Comparison of ENCODE assay signal across 22 mouse cellular contexts in genomic region chr2:172381898-172382297, GRCm38 (mm10). TPM values are rescaled to one million over a fixed set of nuclear protein-coding genes. Genes with fewer than 3 reads are reported as not detected.
A peak's percentile ranks its signal among the peaks of the same experiment; 100 is the strongest.
DNase-seq lines count a peak whose midpoint lies in the region; TF ChIP-seq lines count a peak whose summit lies in the region.
"Had no signal": no experiment of that assay in that cellular context is flagged by ENCODE, and none has a peak within 500 bp of the region (broad histone marks: within the 10 kb centered on the region; RNA-seq: fewer than 3 reads in every experiment).

No protein-coding gene starts in this region.

- H3K27ac ChIP-seq in bone marrow, adult 2 months (ENCODE audit: control insufficient read depth, insufficient read depth, low read depth, low read length, poor library complexity) = peak overlapping the region; percentile 3; the same call in 1 of the 2 replicates
- no peak overlapping the region for H3K27ac ChIP-seq in forebrain, embryonic 10.5 days
- H3K27ac ChIP-seq: forebrain, embryonic 15.5 days; heart, embryonic 13.5 days; hindbrain, embryonic 13.5 days; layer of hippocampus, adult 2 months; limb, embryonic 10.5 days had no signal

- H3K4me3 ChIP-seq in bone marrow, adult 2 months (replicated peaks; ENCODE audit: control insufficient read depth, low read depth, low read length) = no peak overlapping the region
- no peak overlapping the region for H3K4me3 ChIP-seq in forebrain, embryonic 10.5 days
- H3K4me3 ChIP-seq: forebrain, embryonic 15.5 days; heart, embryonic 13.5 days; hindbrain, embryonic 13.5 days; layer of hippocampus, adult 2 months; limb, embryonic 10.5 days; megakaryocyte, embryonic 14.5 days had no signal

- TF ChIP-seq CTCF in bone marrow, adult 2 months (IDR thresholded peaks at IDR 0.05; ENCODE audit: control insufficient read depth, insufficient read depth, low read length) = no peak

- H3K4me1 ChIP-seq in bone marrow, adult 2 months (ENCODE audit: control insufficient read depth, insufficient read depth, low read length) = peaks cover 10% of the 10 kb centered on the region
- no peaks in the 10 kb centered on the region for H3K4me1 ChIP-seq in forebrain, embryonic 10.5 days
- H3K4me1 ChIP-seq: forebrain, embryonic 15.5 days; hindbrain, embryonic 13.5 days; limb, embryonic 10.5 days had no signal

- H3K9me3 ChIP-seq in forebrain, embryonic 10.5 days = no peaks in the 10 kb centered on the region
- H3K9me3 ChIP-seq: forebrain, embryonic 15.5 days; heart, embryonic 13.5 days; hindbrain, embryonic 13.5 days; limb, embryonic 10.5 days; megakaryocyte, embryonic 14.5 days had no signal

- TF ChIP-seq POLR2A in bone marrow, adult 2 months (IDR thresholded peaks at IDR 0.05; ENCODE audit: borderline replicate concordance, control insufficient read depth, low read depth, low read length) = no peak

- peaks cover 69% of the 10 kb centered on the region for H3K36me3 ChIP-seq in forebrain, embryonic 10.5 days (replicated peaks)

- DNase-seq in B cell, adult 2 months = peak; percentile 22 to 23
- DNase-seq in naive thymus-derived CD4-positive, alpha-beta T cell, adult 2 months (ENCODE audit: low read depth) = peak; percentile 53
- DNase-seq in thymus, postnatal 14 days = peak; percentile 85
- DNase-seq in forebrain, embryonic 10.5 days (ENCODE audit: extremely low spot score, low spot score) = no peak
- no peak for DNase-seq in layer of hippocampus, adult 11-12 months (ENCODE audit: low spot score)
- no peak for DNase-seq in spleen, postnatal 4 days (ENCODE audit: low spot score in 2 of 2)
- DNase-seq: adrenal gland, adult 8-10 months; cerebellum, adult 2 months; gastrocnemius, postnatal 10 days; heart, adult 18-20 months; kidney, adult 8-10 months; kidney, postnatal 14 days; liver; lung, postnatal 10 days; midbrain, embryonic 14.5 days had no signal

- H3K27me3 ChIP-seq in forebrain, embryonic 10.5 days (ENCODE audit: poor library complexity, severe bottlenecking) = no peaks in the 10 kb centered on the region
- H3K27me3 ChIP-seq: forebrain, embryonic 15.5 days; heart, embryonic 13.5 days; hindbrain, embryonic 13.5 days; megakaryocyte, embryonic 14.5 days had no signal

- WGBS in bone marrow, adult 2 months = 39% methylated on average over 12 of the region's 12 CpGs
- 95% methylated on average over 12 of the region's 12 CpGs for WGBS in forebrain, embryonic 10.5 days

RNA-seq across cellular contexts. Expression of gene Cstf1, which starts 11.4 kb away (rescaled TPM):
- polyA plus RNA-seq in bone marrow, adult 2 months (2011; ENCODE audit: insufficient read depth, insufficient read length, low replicate concordance, missing spikeins) = 8.9 and 15.8 TPM in 2 replicates
- 56.0 and 57.2 TPM in 2 replicates for polyA plus RNA-seq in forebrain, embryonic 10.5 days (2016; fragmentation: Nextera tagmentation; extraction: Ambion mirVana)

RNA-seq across cellular contexts. Expression of gene Aurka, which starts 11.6 kb away (rescaled TPM):
- 54.7 and 60.7 TPM in 2 replicates for polyA plus RNA-seq in bone marrow, adult 2 months (2011; ENCODE audit: insufficient read depth, insufficient read length, low replicate concordance, missing spikeins)
- 224 and 227 TPM in 2 replicates for polyA plus RNA-seq in forebrain, embryonic 10.5 days (2016; fragmentation: Nextera tagmentation; extraction: Ambion mirVana)

RNA-seq across cellular contexts. Expression of gene Cass4, which starts 11.7 kb away (rescaled TPM):
- 2.4 and 6.6 TPM in 2 replicates for polyA plus RNA-seq in bone marrow, adult 2 months (2011; ENCODE audit: insufficient read depth, insufficient read length, low replicate concordance, missing spikeins)
- 0.24 and 0.34 TPM in 2 replicates for polyA plus RNA-seq in forebrain, embryonic 10.5 days (2016; fragmentation: Nextera tagmentation; extraction: Ambion mirVana)

RNA-seq across cellular contexts. Expression of gene Fam210b, which starts 36.5 kb away (rescaled TPM):
- polyA plus RNA-seq in bone marrow, adult 2 months (2011; ENCODE audit: insufficient read depth, insufficient read length, low replicate concordance, missing spikeins) = 31.2 and 39.6 TPM in 2 replicates
- polyA plus RNA-seq in forebrain, embryonic 10.5 days (2016; fragmentation: Nextera tagmentation; extraction: Ambion mirVana) = 15.7 and 16.6 TPM in 2 replicates

RNA-seq across cellular contexts. Expression of gene Rtf2, which starts 58.5 kb away (rescaled TPM):
- 38.4 and 53.6 TPM in 2 replicates for polyA plus RNA-seq in bone marrow, adult 2 months (2011; ENCODE audit: insufficient read depth, insufficient read length, low replicate concordance, missing spikeins)
- polyA plus RNA-seq in forebrain, embryonic 10.5 days (2016; fragmentation: Nextera tagmentation; extraction: Ambion mirVana) = 84.8 and 85.6 TPM in 2 replicates

Comparison
In these comparisons a context has a peak if more than half of its experiments do, and no peak if none do; other contexts are left out.
1. DNase-seq: peak in B cell, adult 2 months (2 of 2), naive thymus-derived CD4-positive, alpha-beta T cell, adult 2 months (single experiment) and thymus, postnatal 14 days (single experiment); none in forebrain, embryonic 10.5 days (single experiment), layer of hippocampus, adult 11-12 months (single experiment) and spleen, postnatal 4 days (0 of 2).